Mouse (Mus musculus): ENCODE results near the gene Vwa3b.

DNA sequence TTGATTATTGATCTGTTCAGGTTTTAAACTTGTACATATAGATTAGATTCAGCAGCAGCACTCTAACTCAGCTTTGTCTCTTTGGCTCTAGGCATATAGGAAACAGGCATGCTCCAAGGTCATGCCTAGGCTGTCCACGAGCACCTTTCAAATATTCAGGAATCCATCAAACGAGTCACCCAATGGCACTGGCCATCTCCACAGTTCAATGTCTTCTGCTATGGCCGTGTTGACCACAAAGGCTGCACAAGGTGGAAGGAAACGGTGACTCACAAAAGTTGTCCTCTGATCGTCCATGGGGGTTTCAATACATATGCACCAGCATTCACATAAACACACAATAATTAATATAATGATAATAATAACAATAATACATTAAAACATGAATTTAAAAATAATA is 21.4 kb upstream of the Vwa3b start:
- TF ChIP-seq CTCF (IDR thresholded peaks at IDR 0.05; ENCODE audit: extremely low read depth, insufficient read length, insufficient replicate concordance, low read depth, low read length) (no peak), POLR2A (IDR thresholded peaks at IDR 0.05; ENCODE audit: low read depth, low read length) (no peak)
